Mouse (Mus musculus): Measurements from ENCODE around the gene Mtx1.

DNA sequence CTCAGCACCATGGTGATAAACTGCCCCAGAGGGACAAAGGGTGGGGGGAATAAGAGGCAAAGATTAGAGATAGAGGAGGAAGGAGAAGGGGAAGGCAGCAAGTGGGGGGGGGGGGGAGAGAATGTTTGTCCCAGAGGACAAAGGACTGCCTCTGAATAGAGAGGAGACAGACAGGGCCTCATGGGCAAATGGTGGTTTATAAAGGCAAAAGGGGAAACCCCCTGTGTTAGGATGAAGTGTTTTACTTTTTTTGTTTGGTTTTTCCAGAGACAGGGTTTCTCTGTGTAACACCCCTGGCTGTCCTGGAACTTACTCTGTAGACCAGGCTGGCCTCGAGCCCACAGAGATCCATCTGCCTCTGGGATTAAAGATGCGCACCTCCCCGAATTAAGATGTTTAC, 33.3 kb upstream of the Mtx1 start:
- TF ChIP-seq CTCF (IDR thresholded peaks at IDR 0.05; ENCODE audit: borderline replicate concordance, control insufficient read depth, extremely low read depth, insufficient read depth, low read length, poor library complexity) (no peak), POLR2A (IDR thresholded peaks at IDR 0.05; ENCODE audit: control insufficient read depth, extremely low read depth, insufficient read depth, low read length, poor library complexity) (no peak)

Measured in thymus, adult 2 months (tissue).